Mouse (Mus musculus) adrenal gland, postnatal 10 days (tissue): ENCODE measurements around the gene Srsf5. TPM values are rescaled to one million over a fixed set of nuclear protein-coding genes. Genes with fewer than 3 reads are reported as not detected.
"Not testable (repeated sequence)": the region's sequence is repeated elsewhere in the genome, so short reads cannot be mapped to it uniquely, and the experiment has no call there.

Experiments used
- DNase-seq: peaks from one replicate; pipeline ENCODE4 v3.0.0; 2021; ENCODE audit warnings: mixed read lengths
- total RNA-seq, 2 experiments: library from RNA; stranded (reverse); gene quantifications; 2 replicates each; pipeline ENCODE4 v1.2.3; 2021

The Srsf5 gene
- total RNA-seq, 2 experiments from 2014 or later = 303 to 435 TPM

GRCm38 (mm10) chr12:80945996-80946355 lies 672 bp downstream of the Srsf5 start:
- peak; percentile 97 for DNase-seq

GRCm38 (mm10) chr12:80948202-80948601 lies 2.9 kb downstream of the Srsf5 start:
- DNase-seq = no peak

GRCm38 (mm10) chr12:80949603-80950002 lies 4.3 kb downstream of the Srsf5 start:
- not testable (repeated sequence) for DNase-seq

- DNase-seq = no peak
Observed at GRCm38 (mm10) chr12:80951640-80952219, 6.4 kb downstream of the Srsf5 start.

- no peak for DNase-seq
Observed at GRCm38 (mm10) chr12:80952526-80952925, 7.2 kb downstream of the Srsf5 start.

- DNase-seq = peak; percentile 0
Observed at GRCm38 (mm10) chr12:80956039-80956438, 10.7 kb downstream of the Srsf5 start.

- no peak for DNase-seq
Observed at GRCm38 (mm10) chr12:80957961-80958360, 12.7 kb downstream of the Srsf5 start.

GRCm38 (mm10) chr12:80962566-80962965 lies 17.3 kb downstream of the Srsf5 start:
- no peak for DNase-seq

GRCm38 (mm10) chr12:80966059-80966838 lies 20.9 kb downstream of the Srsf5 start:
- no peak for DNase-seq

- DNase-seq = no peak
Observed at GRCm38 (mm10) chr12:80967918-80968317, 22.6 kb downstream of the Srsf5 start.

GRCm38 (mm10) chr12:80968605-80969004 lies 23.3 kb downstream of the Srsf5 start, which contains the start of gene Slc10a1:
Gene Slc10a1 (minus strand): TSS chr12:80968705.
- DNase-seq = no peak

GRCm38 (mm10) chr12:80970181-80970705 lies 24.9 kb downstream of the Srsf5 start:
- DNase-seq = no peak

GRCm38 (mm10) chr12:80971756-80972155 lies 26.5 kb downstream of the Srsf5 start:
- no peak for DNase-seq

- no peak for DNase-seq
Observed at GRCm38 (mm10) chr12:80975939-80976671, 30.8 kb downstream of the Srsf5 start.

- peak; percentile 85 for DNase-seq
Observed at GRCm38 (mm10) chr12:80982326-80982725, 37.0 kb downstream of the Srsf5 start.

GRCm38 (mm10) chr12:80983695-80984094 lies 38.4 kb downstream of the Srsf5 start:
- no peak for DNase-seq

GRCm38 (mm10) chr12:80986628-80987027 lies 41.3 kb downstream of the Srsf5 start:
- DNase-seq = no peak

- no peak for DNase-seq
Observed at GRCm38 (mm10) chr12:80988286-80988685, 43.0 kb downstream of the Srsf5 start.

- no peak for DNase-seq
Observed at GRCm38 (mm10) chr12:80990901-80991445, 45.7 kb downstream of the Srsf5 start.

- DNase-seq = no peak
Observed at GRCm38 (mm10) chr12:80991806-80992205, 46.5 kb downstream of the Srsf5 start.

- DNase-seq = peak; percentile 47
Observed at GRCm38 (mm10) chr12:80992540-80993122, 47.3 kb downstream of the Srsf5 start.

GRCm38 (mm10) chr12:80993773-80994172 lies 48.5 kb downstream of the Srsf5 start:
- DNase-seq = no peak
